Mouse (Mus musculus) stomach, postnatal 0 days (tissue): ENCODE measurements around the gene Ndufb3.

Experiments
- CTCF ChIP-seq: IDR thresholded peaks from 2 replicates; pipeline ENCODE4 v1.5.1; 2016; ENCODE audit warnings: antibody characterized with exemption, low read depth, mild to moderate bottlenecking, moderate library complexity
- EP300 ChIP-seq: optimal IDR thresholded peaks from 2 replicates; pipeline ENCODE3; 2016; ENCODE audit warnings: antibody characterized with exemption

DNA sequence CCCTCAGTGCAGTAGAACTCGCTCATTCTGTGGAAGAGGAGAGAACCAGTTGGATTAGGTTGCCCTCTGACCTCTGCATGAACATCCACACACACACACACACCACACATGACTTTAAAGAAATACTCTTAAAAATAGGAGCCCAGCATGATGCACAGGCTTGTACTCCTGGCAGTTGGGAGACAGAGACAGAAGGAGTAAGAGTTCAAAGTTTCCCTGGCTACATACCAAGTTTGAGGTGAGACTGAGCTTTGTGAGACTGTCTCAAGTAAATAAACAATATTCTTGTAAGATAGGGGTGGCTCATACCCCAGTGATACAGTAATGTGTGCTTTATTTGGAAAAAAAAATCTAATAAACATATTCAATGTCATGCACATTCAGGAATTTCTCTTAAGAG is 1.3 kb downstream of the Ndufb3 start:
- TF ChIP-seq EP300 (no peak), CTCF (no peak)
